Mouse (Mus musculus): ENCODE results near the gene Timp2. TPM values are rescaled to one million over a fixed set of nuclear protein-coding genes. Genes with fewer than 3 reads are reported as not detected.

The Timp2 gene
- total RNA-seq, 2 experiments from 2014 or later, result 8.3 to 12.9 TPM

DNA sequence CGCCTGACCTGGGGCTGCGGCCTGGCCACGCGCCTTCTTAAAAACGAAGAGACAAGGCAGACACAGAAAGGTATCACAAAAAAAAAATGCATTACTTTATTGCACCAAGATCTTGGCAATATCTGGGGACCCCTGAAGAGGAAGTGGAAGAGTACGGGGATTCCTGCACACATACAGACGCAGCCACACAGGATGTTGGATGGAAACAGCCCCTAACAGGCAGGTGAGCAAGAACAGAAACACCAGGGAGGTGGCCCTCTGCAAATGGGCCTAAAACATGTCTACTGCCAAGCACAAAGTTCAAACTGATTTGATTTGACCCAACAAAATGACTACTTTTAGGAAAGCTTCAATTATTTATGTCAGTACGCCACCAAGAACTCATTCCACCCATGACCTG, 96.0 kb downstream of the Timp2 start:
- no peak for ATAC-seq (replicated peaks; ENCODE audit: low FRiP score, poor library complexity, severe bottlenecking)

DNA sequence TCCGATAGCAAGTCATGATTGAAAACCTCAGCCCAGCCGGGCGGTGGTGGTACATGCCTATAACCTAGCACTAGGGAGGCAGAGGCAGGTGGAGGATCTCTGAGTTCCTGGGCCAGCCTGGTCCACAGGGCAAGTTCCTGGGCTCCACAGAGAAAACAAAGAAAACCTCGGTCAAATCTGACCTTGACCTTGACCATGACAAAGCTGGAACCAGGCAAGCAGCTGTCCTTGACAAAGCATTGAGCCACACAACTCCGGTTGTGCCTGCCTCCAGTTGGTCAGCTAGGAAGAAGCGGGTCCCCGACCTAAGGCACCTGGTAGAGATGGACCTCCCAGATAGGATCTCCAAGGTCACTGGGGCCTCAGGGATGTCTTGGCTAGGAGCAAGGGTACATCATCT, 99.2 kb downstream of the Timp2 start:
- no peak for ATAC-seq (replicated peaks; ENCODE audit: low FRiP score, poor library complexity, severe bottlenecking)

DNA sequence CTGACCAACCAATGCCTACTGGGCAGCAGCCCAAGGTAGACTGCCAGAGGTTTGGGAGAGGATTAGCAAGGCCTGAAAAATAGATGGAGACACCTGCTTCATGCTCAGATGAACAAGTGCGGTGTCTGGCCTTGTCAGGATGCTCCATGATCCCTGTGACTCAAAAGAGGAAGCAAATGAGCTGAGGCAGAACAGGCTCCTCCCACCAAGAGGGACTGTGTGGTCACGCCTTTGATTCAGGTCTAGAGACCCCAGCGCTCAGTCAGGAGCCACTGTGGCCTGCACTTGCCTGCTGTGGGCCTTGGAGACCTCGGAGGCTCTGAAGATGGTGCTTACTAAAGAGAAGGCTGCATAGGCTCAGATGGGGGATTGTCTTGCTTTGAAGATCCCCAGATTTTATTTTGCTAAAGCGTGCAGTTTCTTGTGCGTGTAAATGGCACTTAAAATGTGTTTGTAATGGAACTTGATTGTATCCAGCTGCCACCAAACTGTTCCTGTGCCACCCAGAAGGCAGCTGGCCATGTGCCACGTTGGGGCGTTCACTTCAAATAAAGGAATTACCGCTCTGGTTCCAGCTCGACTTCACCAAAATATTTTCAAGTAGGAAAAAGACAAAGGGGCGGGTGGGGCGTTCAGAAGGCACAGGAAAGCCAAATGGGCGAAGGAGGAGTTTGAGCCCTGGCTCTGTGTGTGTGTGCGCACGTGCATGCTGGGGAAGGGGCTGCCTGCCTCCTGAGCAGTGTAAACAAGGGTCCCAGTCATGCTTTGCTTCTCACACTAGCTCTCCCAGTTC, 101.2 kb downstream of the Timp2 start:
- ATAC-seq (replicated peaks; ENCODE audit: low FRiP score, poor library complexity, severe bottlenecking), result no peak

DNA sequence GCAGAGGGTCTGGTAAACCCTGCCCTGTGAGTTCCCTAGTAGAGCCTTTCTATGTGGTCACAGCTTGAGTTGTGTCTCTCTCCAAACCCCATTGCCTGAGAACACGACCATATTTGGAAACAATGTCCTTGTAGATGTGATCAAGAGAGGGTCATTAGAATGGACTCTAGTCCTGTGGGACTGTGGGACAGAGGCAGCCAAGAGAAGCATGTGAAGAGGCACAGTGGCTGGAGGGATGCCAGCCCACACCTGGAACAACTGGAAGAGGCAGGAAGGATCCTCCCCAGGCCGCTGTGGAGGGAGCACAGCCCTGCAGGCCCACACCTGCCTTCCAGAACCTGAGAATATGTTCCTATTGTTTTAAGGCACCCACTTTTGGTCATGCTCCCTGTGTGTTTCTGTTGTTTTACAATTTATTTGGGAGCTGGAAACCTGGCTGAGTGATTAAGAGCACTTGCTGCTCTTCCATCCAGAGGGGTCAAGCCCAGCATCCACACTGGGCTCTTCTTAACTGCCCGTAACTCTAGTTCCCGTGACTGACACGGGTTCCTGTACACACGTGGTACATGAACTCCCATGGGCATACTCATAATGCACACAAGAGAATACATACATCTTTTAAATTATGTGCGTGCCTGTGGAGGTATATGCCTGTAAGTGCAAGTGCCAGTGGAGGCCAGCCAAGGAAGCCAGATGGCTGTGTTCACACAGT, 101.9 kb downstream of the Timp2 start:
- no peak for ATAC-seq (replicated peaks; ENCODE audit: low FRiP score, poor library complexity, severe bottlenecking)

Other genes with a start within 250 kb of the Timp2 start
- under 0.01 TPM in 1 of 2 replicates, not detected in the other for gene Dnah17, start 225.1 kb downstream of the Timp2 start, total RNA-seq (2015; ENCODE audit: low replicate concordance)
- gene Dnah17, start 225.1 kb downstream of the Timp2 start, total RNA-seq (2017; ENCODE audit: low replicate concordance), result not detected in 2 replicates
- 2.7 and 6.0 TPM in 2 replicates for gene Cyth1, start 107.1 kb downstream of the Timp2 start, total RNA-seq (2015; ENCODE audit: low replicate concordance)
- 3.6 and 14.4 TPM in 2 replicates for gene Cyth1, start 107.1 kb downstream of the Timp2 start, total RNA-seq (2017; ENCODE audit: low replicate concordance)
- 2.1 and 4.6 TPM in 2 replicates for gene Usp36, start 65.5 kb downstream of the Timp2 start, total RNA-seq (2015; ENCODE audit: low replicate concordance)
- gene Usp36, start 65.5 kb downstream of the Timp2 start, total RNA-seq (2017; ENCODE audit: low replicate concordance), result 1.3 and 2.7 TPM in 2 replicates
- gene Cep295nl, start 13.2 kb downstream of the Timp2 start, total RNA-seq (2015; ENCODE audit: low replicate concordance), result 1.0 TPM in 1 of 2 replicates, not detected in the other
- not detected in 2 replicates for gene Cep295nl, start 13.2 kb downstream of the Timp2 start, total RNA-seq (2017; ENCODE audit: low replicate concordance)
- gene Lgals3bp, start 46.4 kb upstream of the Timp2 start, total RNA-seq (2015; ENCODE audit: low replicate concordance), result 54.5 and 58.0 TPM in 2 replicates
- 7.7 and 18.0 TPM in 2 replicates for gene Lgals3bp, start 46.4 kb upstream of the Timp2 start, total RNA-seq (2017; ENCODE audit: low replicate concordance)
- gene Cant1, start 63.3 kb upstream of the Timp2 start, total RNA-seq (2015; ENCODE audit: low replicate concordance), result 3.8 and 10.0 TPM in 2 replicates
- gene Cant1, start 63.3 kb upstream of the Timp2 start, total RNA-seq (2017; ENCODE audit: low replicate concordance), result 4.0 and 6.0 TPM in 2 replicates
- gene C1qtnf1, start 72.5 kb upstream of the Timp2 start, total RNA-seq (2015; ENCODE audit: low replicate concordance), result not detected in 2 replicates
- not detected in 2 replicates for gene C1qtnf1, start 72.5 kb upstream of the Timp2 start, total RNA-seq (2017; ENCODE audit: low replicate concordance)
- 0.63 and 2.1 TPM in 2 replicates for gene Engase, start 121.1 kb upstream of the Timp2 start, total RNA-seq (2015; ENCODE audit: low replicate concordance)
- gene Engase, start 121.1 kb upstream of the Timp2 start, total RNA-seq (2017; ENCODE audit: low replicate concordance), result 0.84 and 0.85 TPM in 2 replicates

All from erythroblast, adult 5-6 weeks (primary cell).